Mouse (Mus musculus) neural tube, embryonic 15.5 days (tissue): ENCODE results near the gene Eepd1. TPM values are rescaled to one million over a fixed set of nuclear protein-coding genes. Genes with fewer than 3 reads are reported as not detected.
A peak's percentile ranks its signal among the peaks of the same experiment; 100 is the strongest.

ENCODE experiments used
- ATAC-seq: fragments of 200-750 bp; cut with Nextera tagmentation; 2 replicates; pipeline ENCODE4 v1.8.0; 2017; ENCODE audit warnings: mild to moderate bottlenecking, moderate TSS enrichment, moderate library complexity; ENCODE audit not compliant: low FRiP score
- H3K27ac ChIP-seq: fragments of 300-500 bp; sonication (generic); replicated peaks from 2 replicates; pipeline ENCODE4 v1.5.1; 2015; ENCODE audit warnings: mild to moderate bottlenecking, inconsistent platforms
- H3K27me3 ChIP-seq: fragments of 300-500 bp; sonication (generic); replicated peaks from 2 replicates; pipeline ENCODE4 v1.6.1; 2015; ENCODE audit warnings: inconsistent platforms
- H3K36me3 ChIP-seq: fragments of 300-500 bp; sonication (generic); 2 replicates; pipeline ENCODE4 v1.6.1; 2015; ENCODE audit warnings: inconsistent platforms
- H3K4me1 ChIP-seq: fragments of 300-500 bp; sonication (generic); 2 replicates; pipeline ENCODE4 v1.6.1; 2015; ENCODE audit warnings: inconsistent platforms
- H3K4me2 ChIP-seq: fragments of 300-500 bp; sonication (generic); 2 replicates; pipeline ENCODE4 v1.6.1; 2015; ENCODE audit warnings: inconsistent platforms, mild to moderate bottlenecking, moderate library complexity
- H3K4me3 ChIP-seq: fragments of 300-500 bp; sonication (generic); replicated peaks from 2 replicates; pipeline ENCODE4 v1.5.1; 2015; ENCODE audit warnings: mild to moderate bottlenecking, inconsistent platforms
- H3K9ac ChIP-seq: fragments of 300-500 bp; sonication (generic); replicated peaks from 2 replicates; pipeline ENCODE4 v1.6.1; 2015; ENCODE audit warnings: mild to moderate bottlenecking, inconsistent platforms
- H3K9me3 ChIP-seq: fragments of 300-500 bp; sonication (generic); replicated peaks from 2 replicates; pipeline ENCODE4 v1.6.1; 2016; ENCODE audit warnings: inconsistent platforms
- WGBS: fragments of 180-500 bp; shearing (Covaris S2); methylation state at CpG from one replicate; pipeline ENCODE4 v1.1.7; 2015; ENCODE audit warnings: mixed read lengths; 5-methylcytosine and 5-hydroxymethylcytosine counted together
- polyA plus RNA-seq: library from polyadenylated mRNA; unstranded; fragments of >200 nt; fragmentation: Nextera tagmentation; extraction: Ambion mirVana; gene quantifications from 2 replicates; pipeline ENCODE4 v1.2.1, GENCODE M21; 2015

Gene Eepd1
- polyA plus RNA-seq, 1 experiment from 2014 or later = 16.7 TPM

DNA sequence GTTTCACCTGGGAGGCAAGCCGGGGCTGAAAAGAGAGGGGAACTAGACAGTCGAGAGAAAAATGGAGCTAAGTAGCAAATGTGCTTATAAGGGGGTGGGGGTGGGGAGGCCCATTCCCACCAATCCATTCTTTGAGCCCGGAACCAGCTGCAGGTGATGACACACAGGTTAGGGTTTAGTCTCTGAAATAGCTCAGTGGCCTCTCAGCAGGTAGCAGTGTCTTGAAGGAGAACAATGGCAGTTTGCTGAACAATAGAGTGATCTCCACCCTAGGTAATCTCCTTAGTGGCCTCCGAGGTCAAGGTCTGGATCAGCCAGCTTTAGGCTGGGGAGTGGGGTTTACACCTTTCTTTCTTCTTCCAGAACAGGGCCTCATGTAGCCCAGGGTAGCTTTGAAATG, 82.5 kb downstream of the Eepd1 start:
- Histone ChIP-seq H3K4me1 (peaks cover 7% of the 10 kb centered on the region; the same call in 1 of the 2 replicates), H3K4me2 (no peak overlapping the region), H3K9me3 (no peaks in the 10 kb centered on the region), H3K36me3 (no peaks in the 10 kb centered on the region), H3K9ac (no peak overlapping the region), H3K27me3 (no peaks in the 10 kb centered on the region), H3K4me3 (no peak overlapping the region), H3K27ac (no peak overlapping the region)
- WGBS = 80% methylated on average over 4 of the region's 4 CpGs
- ATAC-seq = no peak

DNA sequence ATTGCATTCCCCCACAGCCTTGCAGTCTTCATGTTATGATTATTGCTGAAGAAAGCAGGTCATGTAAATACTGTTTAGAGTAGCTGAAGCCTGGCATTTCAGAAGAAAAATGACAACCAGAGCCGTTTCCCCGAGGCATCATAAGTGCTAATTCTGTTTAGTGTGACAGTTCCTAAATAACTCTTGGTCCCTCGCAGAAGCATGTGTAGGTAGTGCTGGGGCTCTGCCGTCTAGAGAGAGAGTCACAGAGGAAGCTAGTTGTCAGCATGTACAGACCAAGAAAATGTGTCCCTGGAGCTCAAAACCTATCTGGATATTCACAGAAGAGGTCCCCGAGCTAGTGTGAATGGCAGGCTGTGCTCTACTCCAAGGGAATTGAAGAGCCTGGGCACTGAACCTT, 85.7 kb downstream of the Eepd1 start:
- H3K9me3 ChIP-seq = no peaks in the 10 kb centered on the region
- H3K4me3 ChIP-seq = no peak overlapping the region
- H3K4me1 ChIP-seq = peaks cover 15% of the 10 kb centered on the region; the same call in 1 of the 2 replicates
- no peak overlapping the region for H3K9ac ChIP-seq
- ATAC-seq = peak; percentile 34; the same call in 1 of the 2 replicates
- WGBS = 54% methylated on average over 5 of the region's 5 CpGs
- H3K36me3 ChIP-seq = no peaks in the 10 kb centered on the region
- no peak overlapping the region; the same call in 1 of the 2 replicates for H3K27ac ChIP-seq
- H3K4me2 ChIP-seq = no peak overlapping the region
- no peaks in the 10 kb centered on the region for H3K27me3 ChIP-seq

DNA sequence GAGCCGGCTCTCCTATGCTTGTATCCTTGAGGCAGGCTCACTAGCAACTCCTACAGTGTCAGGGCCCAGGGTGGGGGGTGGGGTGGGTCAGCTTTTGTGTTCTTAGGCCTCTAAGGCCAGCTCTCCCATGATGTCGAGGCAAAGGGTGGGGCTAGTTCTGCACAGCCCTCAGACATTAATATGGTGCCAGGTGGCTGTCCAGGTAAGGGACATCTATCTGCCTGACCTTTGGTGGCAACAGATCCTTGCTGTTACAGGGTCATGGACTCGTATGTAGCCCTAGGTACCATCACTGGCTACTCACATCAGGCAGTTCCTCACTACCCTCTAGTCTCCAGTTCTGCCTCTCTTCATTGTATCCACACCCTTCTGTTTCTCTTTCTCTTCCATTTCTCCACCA, 87.4 kb downstream of the Eepd1 start:
- no peak overlapping the region for H3K9ac ChIP-seq
- 84% methylated on average over 3 of the region's 3 CpGs for WGBS
- no peaks in the 10 kb centered on the region for H3K36me3 ChIP-seq
- no peak overlapping the region for H3K4me3 ChIP-seq
- no peak for ATAC-seq
- H3K4me2 ChIP-seq = no peak overlapping the region
- H3K4me1 ChIP-seq = peaks cover 15% of the 10 kb centered on the region; the same call in 1 of the 2 replicates
- H3K27me3 ChIP-seq = no peaks in the 10 kb centered on the region
- H3K9me3 ChIP-seq = no peaks in the 10 kb centered on the region
- no peak overlapping the region for H3K27ac ChIP-seq

DNA sequence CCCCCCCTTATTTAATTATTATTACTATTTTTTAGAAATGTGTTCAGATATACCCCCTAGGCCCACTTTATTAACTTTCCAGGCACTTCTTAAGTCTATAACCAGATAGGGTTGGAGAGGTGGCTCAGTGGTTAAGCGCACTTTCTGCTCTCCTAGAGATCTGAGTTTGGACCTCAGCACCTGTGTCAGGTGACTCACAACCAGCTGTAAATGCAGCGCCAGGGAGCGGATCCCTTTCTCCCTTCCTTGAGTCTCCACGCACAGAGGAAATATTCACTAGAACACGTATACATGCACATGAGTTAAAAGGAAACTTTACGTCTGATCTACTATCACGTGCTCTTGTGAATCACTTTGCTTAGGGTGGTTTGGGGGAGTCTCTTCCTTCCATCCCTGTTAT, 88.7 kb downstream of the Eepd1 start:
- Histone ChIP-seq H3K4me1 (peaks cover 15% of the 10 kb centered on the region; the same call in 1 of the 2 replicates), H3K27me3 (no peaks in the 10 kb centered on the region), H3K9ac (no peak overlapping the region), H3K9me3 (no peaks in the 10 kb centered on the region), H3K36me3 (no peaks in the 10 kb centered on the region), H3K4me2 (no peak overlapping the region), H3K4me3 (no peak overlapping the region), H3K27ac (no peak overlapping the region)
- 93% methylated on average over 7 of the region's 7 CpGs for WGBS
- no peak for ATAC-seq

DNA sequence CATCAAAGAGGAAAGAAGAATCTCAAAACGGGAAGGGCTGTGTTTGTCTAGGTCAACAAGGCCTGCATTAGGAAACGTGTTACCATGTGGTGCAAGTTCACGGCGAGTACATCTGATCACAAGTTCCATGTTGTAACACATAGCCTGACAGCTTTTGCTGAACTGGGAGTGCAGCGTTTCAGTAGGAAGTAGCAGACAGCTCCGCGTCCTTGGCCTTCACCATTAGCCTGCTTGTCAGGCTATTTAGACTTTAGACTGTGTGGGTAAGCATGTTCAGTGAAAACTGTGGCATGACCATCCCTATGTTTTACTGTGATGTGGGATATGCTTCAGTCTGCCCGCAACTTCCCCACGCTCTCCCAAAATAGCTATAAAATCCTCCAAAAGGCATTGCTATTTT, 89.1 kb downstream of the Eepd1 start:
- Histone ChIP-seq H3K9ac (no peak overlapping the region), H3K4me1 (peaks cover 15% of the 10 kb centered on the region; the same call in 1 of the 2 replicates), H3K4me2 (no peak overlapping the region), H3K27ac (no peak overlapping the region), H3K36me3 (no peaks in the 10 kb centered on the region), H3K27me3 (no peaks in the 10 kb centered on the region), H3K4me3 (no peak overlapping the region), H3K9me3 (no peaks in the 10 kb centered on the region)
- no peak for ATAC-seq
- WGBS = 88% methylated on average over 9 of the region's 9 CpGs

DNA sequence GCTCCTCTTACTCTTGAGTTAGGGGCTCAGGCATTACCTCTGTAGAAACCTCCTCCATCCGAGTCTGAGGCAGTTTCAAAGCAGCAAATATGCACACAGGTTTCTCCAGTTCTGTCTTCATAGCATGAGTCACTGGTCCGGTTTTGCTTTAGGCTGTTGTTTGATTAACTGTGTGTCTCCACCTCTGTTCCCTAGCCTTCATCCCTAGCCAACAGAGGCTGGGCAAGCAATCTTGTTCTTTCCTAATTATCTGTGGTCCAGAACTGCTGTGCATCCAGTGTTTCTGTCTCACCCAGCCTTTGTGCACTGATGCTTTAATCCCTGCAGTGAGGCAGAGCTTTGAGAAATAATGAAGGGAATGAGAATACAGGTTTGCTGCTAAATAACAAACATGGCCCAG, 90.0 kb downstream of the Eepd1 start:
- peak overlapping the region; percentile 45 for H3K27ac ChIP-seq
- no peak for ATAC-seq

DNA sequence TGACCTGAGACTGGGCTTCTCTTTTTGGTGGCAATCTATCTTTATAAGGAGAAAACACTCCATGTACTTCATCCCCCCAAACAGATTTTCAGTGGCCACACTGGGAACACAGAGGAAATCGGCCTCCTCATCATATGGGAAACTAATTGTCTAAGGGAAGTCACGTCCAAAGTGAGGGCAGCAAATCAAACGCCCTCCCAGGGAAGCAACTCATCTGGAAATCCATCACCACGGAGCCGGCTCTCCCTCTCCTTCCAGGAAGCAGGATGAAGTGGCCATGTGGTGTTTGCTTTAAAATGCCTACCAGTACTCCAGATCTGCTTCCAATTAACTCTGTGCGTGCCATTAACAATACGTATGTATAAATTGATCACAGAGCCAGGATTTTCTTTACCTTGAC, 92.4 kb downstream of the Eepd1 start:
- no peak overlapping the region for H3K9ac ChIP-seq
- H3K27ac ChIP-seq = no peak overlapping the region
- WGBS = 50% methylated on average over 7 of the region's 7 CpGs
- H3K36me3 ChIP-seq = no peaks in the 10 kb centered on the region
- H3K27me3 ChIP-seq = no peaks in the 10 kb centered on the region
- ATAC-seq = no peak
- no peak overlapping the region for H3K4me3 ChIP-seq
- H3K9me3 ChIP-seq = no peaks in the 10 kb centered on the region
- H3K4me2 ChIP-seq = no peak overlapping the region
- H3K4me1 ChIP-seq = peaks cover 7% of the 10 kb centered on the region; the same call in 1 of the 2 replicates

More for the DNA sequence above, 90.0 kb downstream of the Eepd1 start:
- H3K4me3 ChIP-seq = no peak overlapping the region
- H3K4me1 ChIP-seq = peaks cover 15% of the 10 kb centered on the region; the same call in 1 of the 2 replicates
- no peak overlapping the region for H3K4me2 ChIP-seq
- WGBS = 56% methylated on average over 2 of the region's 2 CpGs
- no peak overlapping the region for H3K9ac ChIP-seq
- no peaks in the 10 kb centered on the region for H3K9me3 ChIP-seq
- H3K27me3 ChIP-seq = no peaks in the 10 kb centered on the region
- H3K36me3 ChIP-seq = no peaks in the 10 kb centered on the region

DNA sequence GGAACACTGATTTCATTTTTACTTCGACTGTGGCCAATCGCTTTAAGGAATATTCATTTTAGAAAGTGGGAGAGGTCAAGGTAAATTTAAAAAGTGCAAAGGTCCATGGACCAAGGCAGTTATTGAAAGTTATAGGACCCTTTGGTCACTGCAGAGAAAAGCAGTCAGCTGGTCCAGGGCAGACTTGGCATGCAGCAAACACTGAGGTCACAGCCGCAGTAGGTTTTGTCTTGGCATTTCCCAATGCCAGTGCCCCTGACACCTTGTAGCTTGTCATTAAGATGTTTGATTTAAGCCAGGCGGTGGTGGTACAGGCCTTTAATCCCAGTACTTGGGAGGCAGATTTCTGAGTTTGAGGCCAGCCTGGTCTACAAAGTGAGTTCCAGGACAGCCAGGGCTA, 92.8 kb downstream of the Eepd1 start:
- WGBS = 90% methylated on average over 4 of the region's 4 CpGs
- no peak for ATAC-seq

DNA sequence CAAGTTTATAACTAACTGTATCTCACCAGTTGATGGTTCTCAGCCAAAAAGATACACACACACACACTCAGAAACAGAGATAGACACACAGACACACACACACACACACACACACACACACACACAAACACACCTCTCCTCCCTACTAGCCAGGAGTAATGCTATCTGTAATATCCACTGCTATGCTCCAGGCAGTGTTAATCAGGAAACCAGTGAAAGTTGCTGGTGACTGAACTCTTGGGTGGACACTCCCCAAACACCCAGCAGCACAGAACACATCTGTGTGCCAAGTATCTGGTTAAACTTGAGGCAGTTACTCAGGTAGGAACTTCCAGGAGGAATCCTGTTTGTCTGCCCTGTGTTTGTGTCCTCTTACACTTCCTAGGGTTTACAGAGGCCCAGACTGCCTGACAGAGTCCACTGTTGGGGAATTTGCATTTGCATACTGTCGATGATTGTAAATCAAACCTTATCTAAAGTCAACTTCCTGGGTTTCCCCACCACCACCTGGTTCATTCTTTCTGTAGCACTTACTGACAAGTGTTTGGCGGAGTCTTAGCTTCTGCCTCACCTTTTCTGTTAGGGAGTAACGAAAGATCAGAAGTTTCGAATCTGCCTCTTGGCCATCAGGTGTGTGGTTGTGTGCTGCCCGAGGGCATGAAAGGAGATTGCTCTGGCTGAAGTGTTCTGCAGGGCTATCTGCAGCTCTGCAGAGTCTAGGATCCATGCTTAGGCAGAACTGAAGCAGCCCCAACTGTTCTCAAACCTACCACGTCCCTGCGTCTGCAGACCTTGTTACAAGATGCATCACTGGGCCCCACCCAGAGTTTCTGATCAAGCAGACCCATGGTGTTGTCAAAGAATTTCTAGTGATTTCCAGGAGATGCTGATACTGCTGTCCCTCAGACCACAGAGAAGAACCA, 97.6 kb downstream of the Eepd1 start:
- no peaks in the 10 kb centered on the region for H3K9me3 ChIP-seq
- ATAC-seq = no peak
- H3K27ac ChIP-seq = no peak overlapping the region
- no peak overlapping the region for H3K4me3 ChIP-seq
- no peak overlapping the region for H3K9ac ChIP-seq
- no peak overlapping the region for H3K4me2 ChIP-seq
- no peaks in the 10 kb centered on the region for H3K27me3 ChIP-seq
- H3K36me3 ChIP-seq = no peaks in the 10 kb centered on the region
- no peaks in the 10 kb centered on the region for H3K4me1 ChIP-seq
- WGBS = 91% methylated on average over 7 of the region's 7 CpGs

More for the DNA sequence above, 92.8 kb downstream of the Eepd1 start:
- peaks cover 7% of the 10 kb centered on the region; the same call in 1 of the 2 replicates for H3K4me1 ChIP-seq
- H3K9ac ChIP-seq = no peak overlapping the region
- H3K36me3 ChIP-seq = no peaks in the 10 kb centered on the region
- no peak overlapping the region for H3K27ac ChIP-seq
- no peaks in the 10 kb centered on the region for H3K9me3 ChIP-seq
- H3K4me3 ChIP-seq = no peak overlapping the region
- no peaks in the 10 kb centered on the region for H3K27me3 ChIP-seq
- H3K4me2 ChIP-seq = no peak overlapping the region

DNA sequence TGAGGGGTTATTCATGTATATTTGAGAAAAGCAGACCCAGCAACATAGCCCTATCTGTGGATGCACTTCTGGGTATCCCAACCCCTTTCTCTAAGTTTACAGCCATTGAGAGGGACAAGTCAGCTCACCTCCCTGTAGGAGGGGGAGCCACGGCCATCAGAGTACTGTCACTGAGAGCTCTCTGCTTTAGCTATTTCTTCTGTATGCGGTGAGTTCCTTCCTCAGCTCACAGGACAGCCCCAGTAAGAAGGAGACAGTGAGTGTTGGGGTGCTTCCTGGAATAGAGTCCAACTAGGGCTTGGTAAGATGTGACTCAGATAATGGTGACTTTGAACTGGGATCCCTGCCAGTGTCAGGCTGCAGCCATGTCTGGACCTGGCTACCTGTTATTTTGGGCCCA, 102.3 kb downstream of the Eepd1 start:
- no peaks in the 10 kb centered on the region for H3K9me3 ChIP-seq
- no peaks in the 10 kb centered on the region for H3K27me3 ChIP-seq
- H3K9ac ChIP-seq = no peak overlapping the region
- no peak overlapping the region for H3K4me2 ChIP-seq
- no peaks in the 10 kb centered on the region for H3K4me1 ChIP-seq
- H3K4me3 ChIP-seq = no peak overlapping the region
- no peak overlapping the region for H3K27ac ChIP-seq
- WGBS = 93% methylated on average over 2 of the region's 2 CpGs
- no peak for ATAC-seq
- H3K36me3 ChIP-seq = no peaks in the 10 kb centered on the region

DNA sequence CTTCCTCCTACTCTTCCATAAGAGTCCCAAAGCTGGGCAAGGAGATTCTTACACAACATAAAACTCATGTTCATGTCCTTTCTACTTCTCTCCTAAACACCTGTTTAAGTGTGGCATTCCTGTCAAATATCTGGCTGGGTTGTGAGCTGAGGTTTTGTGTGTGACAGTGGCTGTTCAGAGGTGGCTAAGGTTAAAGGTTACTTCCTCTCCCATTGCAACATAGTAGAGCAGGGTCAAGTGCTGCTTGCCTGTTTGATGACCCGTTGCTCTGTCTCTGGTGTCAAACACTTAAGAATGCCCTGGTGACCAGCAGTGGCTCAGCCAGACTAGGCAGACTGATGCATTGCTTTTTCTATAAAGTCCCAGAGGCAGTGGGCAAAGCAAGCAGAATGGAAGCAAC, 104.3 kb downstream of the Eepd1 start:
- Histone ChIP-seq H3K4me2 (no peak overlapping the region), H3K27ac (no peak overlapping the region), H3K27me3 (no peaks in the 10 kb centered on the region), H3K4me3 (no peak overlapping the region), H3K9me3 (no peaks in the 10 kb centered on the region), H3K9ac (no peak overlapping the region), H3K36me3 (no peaks in the 10 kb centered on the region), H3K4me1 (no peaks in the 10 kb centered on the region)
- WGBS = 81% methylated on average over 1 of the region's 1 CpGs
- ATAC-seq = no peak

DNA sequence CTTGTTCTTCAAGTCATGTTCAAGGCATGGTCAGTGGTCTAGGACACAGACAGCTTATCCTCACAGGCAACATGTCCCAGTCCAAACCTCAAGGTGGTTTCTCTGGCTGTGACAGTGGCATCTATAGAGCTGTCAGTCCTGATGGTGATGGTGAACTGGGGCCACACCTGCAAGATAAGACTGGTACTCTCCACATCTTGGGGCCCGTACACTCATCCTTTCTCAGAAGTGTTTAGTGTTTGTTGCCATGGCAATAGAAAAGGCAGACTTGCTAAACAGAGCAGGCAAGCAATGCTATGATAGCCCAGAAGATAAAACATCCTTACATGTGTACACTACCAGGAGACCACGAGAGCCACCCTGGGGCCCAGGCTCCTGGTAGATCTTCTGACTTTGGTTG, 107.2 kb downstream of the Eepd1 start:
- no peak overlapping the region for H3K27ac ChIP-seq
- peaks cover 11% of the 10 kb centered on the region; the same call in 1 of the 2 replicates for H3K4me1 ChIP-seq
- no peaks in the 10 kb centered on the region for H3K27me3 ChIP-seq
- ATAC-seq = no peak
- H3K36me3 ChIP-seq = no peaks in the 10 kb centered on the region
- no peak overlapping the region for H3K9ac ChIP-seq
- H3K9me3 ChIP-seq = no peaks in the 10 kb centered on the region
- no peak overlapping the region for H3K4me3 ChIP-seq
- no peak overlapping the region for H3K4me2 ChIP-seq
- 90% methylated on average over 2 of the region's 2 CpGs for WGBS
